Mouse (Mus musculus) erythroblast, adult 5-6 weeks (primary cell): Measurements from ENCODE around the gene Gm21970. TPM values are rescaled to one million over a fixed set of nuclear protein-coding genes. Genes with fewer than 3 reads are reported as not detected.
"Not testable (repeated sequence)": the region's sequence is repeated elsewhere in the genome, so short reads cannot be mapped to it uniquely, and the experiment has no call there.

Experiments used
- ATAC-seq: replicated peaks from 2 replicates; pipeline ENCODE4 v1.8.0; 2016; ENCODE audit warnings: moderate number of reproducible peaks, mild to moderate bottlenecking, moderate TSS enrichment, inconsistent platforms; ENCODE audit not compliant: poor library complexity, low FRiP score, severe bottlenecking
- total RNA-seq, 2 experiments: library from RNA; stranded (forward) in 1 of 2; stranded (reverse) in 1 of 2; fragments of 150-400 nt in 1 of 2; fragments of 200-764, 138-1000 nt in 1 of 2; gene quantifications; 2 replicates each; pipeline versions ENCODE4 v1.2.3 to v1.2.4; 2015 to 2017; ENCODE audit warnings: low replicate concordance in 2 of 2

The Gm21970 gene
- total RNA-seq, 2 experiments from 2014 or later = 12.3 TPM; not detected in 1

GRCm38 (mm10) chr16:91428259-91428865 lies 36.8 kb downstream of the Gm21970 start:
- ATAC-seq = no peak

- no peak for ATAC-seq
Observed at GRCm38 (mm10) chr16:91432720-91433328, 41.3 kb downstream of the Gm21970 start.

- peak; percentile 71 for ATAC-seq
Observed at GRCm38 (mm10) chr16:91433329-91433933, 41.9 kb downstream of the Gm21970 start.

- ATAC-seq = no peak
Observed at GRCm38 (mm10) chr16:91434119-91434518, 42.6 kb downstream of the Gm21970 start.

- ATAC-seq = no peak
Observed at GRCm38 (mm10) chr16:91438081-91438480, 46.6 kb downstream of the Gm21970 start.

- not testable (repeated sequence) for ATAC-seq
Observed at GRCm38 (mm10) chr16:91438599-91438998, 47.1 kb downstream of the Gm21970 start.

- peak; percentile 80 for ATAC-seq
Observed at GRCm38 (mm10) chr16:91441366-91441765, 49.8 kb downstream of the Gm21970 start.

- peak; percentile 86 for ATAC-seq
Observed at GRCm38 (mm10) chr16:91441811-91442240, 50.3 kb downstream of the Gm21970 start.

GRCm38 (mm10) chr16:91442446-91442845 lies 50.9 kb downstream of the Gm21970 start:
- peak; percentile 55 for ATAC-seq

GRCm38 (mm10) chr16:91443211-91443611 lies 51.7 kb downstream of the Gm21970 start:
- no peak for ATAC-seq

- ATAC-seq = no peak
Observed at GRCm38 (mm10) chr16:91444847-91445246, 53.3 kb downstream of the Gm21970 start.

GRCm38 (mm10) chr16:91445566-91445965 lies 54.0 kb downstream of the Gm21970 start:
- ATAC-seq = no peak

GRCm38 (mm10) chr16:91446778-91447511 lies 55.4 kb downstream of the Gm21970 start:
- peak; percentile 39 for ATAC-seq

GRCm38 (mm10) chr16:91447512-91447900 lies 56.0 kb downstream of the Gm21970 start:
- 0 out of 2 replicates have a peak, but pooled peaks have one; percentile 9 for ATAC-seq

- ATAC-seq = peak; percentile 45
Observed at GRCm38 (mm10) chr16:91448088-91448487, 56.6 kb downstream of the Gm21970 start.

GRCm38 (mm10) chr16:91448895-91449294 lies 57.4 kb downstream of the Gm21970 start:
- 0 out of 2 replicates have a peak, but pooled peaks have one; percentile 36 for ATAC-seq

GRCm38 (mm10) chr16:91450137-91451064 lies 58.9 kb downstream of the Gm21970 start:
- ATAC-seq = no peak

- ATAC-seq = no peak
Observed at GRCm38 (mm10) chr16:91451949-91452348, 60.4 kb downstream of the Gm21970 start.

- no peak for ATAC-seq
Observed at GRCm38 (mm10) chr16:91452363-91452896, 60.9 kb downstream of the Gm21970 start.
